Mouse (Mus musculus): ENCODE measurements around the gene Slc39a2. TPM values are rescaled to one million over a fixed set of nuclear protein-coding genes. Genes with fewer than 3 reads are reported as not detected.
"Not testable (repeated sequence)": the region's sequence is repeated elsewhere in the genome, so short reads cannot be mapped to it uniquely, and the experiment has no call there.

Slc39a2 gene
- 0.51 and 0.77 TPM in 2 replicates for polyA plus RNA-seq (2012; rRNA removed)

DNA sequence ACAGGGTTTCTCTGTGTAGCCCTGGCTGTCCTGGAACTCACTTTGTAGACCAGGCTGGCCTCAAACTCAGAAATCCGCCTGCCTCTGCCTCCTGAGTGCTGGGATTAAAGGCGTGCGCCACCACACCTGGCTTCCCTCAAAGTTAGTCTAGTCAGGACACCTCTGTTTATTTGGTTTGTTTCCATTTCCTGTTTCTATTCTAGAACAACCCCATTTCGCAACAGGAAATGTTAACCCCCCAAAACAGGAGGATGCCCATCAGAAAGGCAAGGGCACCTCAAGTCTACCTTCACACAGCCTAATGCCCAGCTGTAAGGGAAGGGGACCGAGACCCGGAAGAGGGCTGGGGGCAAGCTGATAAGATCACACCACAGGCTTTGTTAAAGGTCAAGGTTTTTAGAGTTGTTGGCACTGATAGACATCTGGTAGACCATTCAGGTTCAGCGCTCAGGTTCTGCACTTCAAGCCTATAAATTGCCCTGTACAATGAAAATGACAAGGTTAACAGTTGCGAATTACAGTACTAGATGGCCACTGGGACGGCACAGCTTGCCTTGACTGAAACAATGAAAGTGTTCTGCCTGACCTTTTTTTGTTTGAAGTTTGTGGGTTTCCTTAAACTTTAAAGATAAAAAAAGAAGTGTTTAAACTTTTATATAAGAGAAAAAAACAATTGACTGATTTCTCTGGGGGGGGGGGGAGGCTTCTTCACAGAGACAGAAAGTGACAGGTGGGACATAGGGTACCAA lies at the start of gene Slc39a2:
Slc39a2 (plus strand) TSS at position 699 of the 749 bp plus-strand sequence.
- no peak for DNase-seq (ENCODE audit: low read depth)

DNA sequence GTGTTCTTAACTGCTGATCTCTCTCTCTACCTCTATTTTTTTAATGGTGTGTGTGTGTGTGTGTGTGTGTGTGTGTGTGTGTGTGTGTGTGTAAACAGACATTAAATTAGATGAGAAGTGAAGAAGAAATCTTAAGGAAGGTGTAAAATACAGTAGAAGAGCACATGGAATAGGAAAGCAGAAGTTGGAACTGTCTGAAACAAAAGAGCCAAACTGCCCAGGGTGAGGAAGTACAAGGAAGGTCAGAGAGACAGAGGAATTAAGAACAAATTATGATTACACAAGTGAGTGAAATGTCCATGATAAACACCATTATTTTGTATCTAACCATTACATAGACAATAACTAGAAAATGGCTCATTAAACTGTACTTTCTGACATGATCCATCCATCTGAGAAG lies 48.8 kb upstream of the Slc39a2 start:
- DNase-seq (ENCODE audit: low read depth) = no peak

DNA sequence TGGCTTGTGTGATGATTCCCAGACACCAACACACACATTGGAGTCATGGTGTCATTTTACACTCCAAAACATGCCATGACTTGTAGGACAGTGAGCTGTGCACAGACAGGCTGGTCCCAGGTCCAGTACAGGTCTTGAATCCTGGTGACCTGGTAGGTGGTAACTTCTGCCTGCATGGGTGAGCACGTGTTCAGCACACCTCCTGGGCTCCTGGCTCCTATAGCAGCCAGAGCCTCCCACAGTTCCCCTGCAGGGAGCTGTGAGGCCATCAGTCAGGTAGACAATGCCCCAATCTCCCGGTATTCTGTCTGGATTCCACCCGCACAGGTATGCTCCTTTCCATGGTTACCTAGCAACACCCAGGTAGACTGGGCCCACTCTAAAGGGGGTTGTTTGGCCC lies 46.1 kb upstream of the Slc39a2 start:
- DNase-seq (ENCODE audit: low read depth) = no peak

DNA sequence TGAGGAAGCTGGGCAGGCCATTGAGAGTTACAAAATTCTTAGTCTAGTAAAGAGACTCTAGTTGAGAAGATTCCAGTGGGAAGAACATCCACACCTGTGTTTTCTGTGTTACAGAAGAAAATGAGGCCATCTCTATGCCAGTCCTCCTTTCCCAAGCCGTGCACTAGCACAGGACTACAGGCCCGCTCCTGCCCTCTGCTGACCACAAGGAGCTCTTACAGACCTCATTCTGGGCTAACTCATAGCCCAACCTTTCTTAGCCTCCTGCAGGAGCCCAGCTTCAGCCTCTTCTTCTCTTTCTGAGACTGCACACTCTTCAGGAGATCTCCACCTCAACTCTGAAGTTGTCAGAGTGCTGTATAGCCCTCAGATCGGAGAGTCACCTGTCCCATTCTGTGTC lies 41.7 kb upstream of the Slc39a2 start:
- DNase-seq (ENCODE audit: low read depth) = not testable (repeated sequence)

DNA sequence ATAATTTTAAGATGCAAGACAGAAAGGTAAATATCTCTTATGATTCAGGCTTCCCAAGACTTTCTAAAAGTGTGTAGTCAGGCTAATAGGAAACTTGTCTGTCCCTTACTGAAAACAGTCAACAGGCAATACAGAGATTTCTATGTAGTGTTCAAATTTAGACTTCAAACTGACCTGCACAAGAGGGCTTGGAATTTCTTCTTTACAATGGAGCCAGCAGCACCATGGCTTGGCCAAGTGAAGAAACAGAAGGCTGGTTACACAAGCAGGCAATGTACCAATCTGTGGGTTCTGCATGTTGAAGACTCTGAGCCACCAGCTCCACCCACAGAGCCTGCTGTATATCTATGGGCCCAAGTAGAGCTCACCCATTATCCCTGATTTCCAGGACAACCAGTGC lies 39.3 kb upstream of the Slc39a2 start, which contains the start of gene Ear6:
Ear6 (plus strand) TSS at position 301 of the 400 bp plus-strand sequence.
- no peak for DNase-seq (ENCODE audit: low read depth)

DNA sequence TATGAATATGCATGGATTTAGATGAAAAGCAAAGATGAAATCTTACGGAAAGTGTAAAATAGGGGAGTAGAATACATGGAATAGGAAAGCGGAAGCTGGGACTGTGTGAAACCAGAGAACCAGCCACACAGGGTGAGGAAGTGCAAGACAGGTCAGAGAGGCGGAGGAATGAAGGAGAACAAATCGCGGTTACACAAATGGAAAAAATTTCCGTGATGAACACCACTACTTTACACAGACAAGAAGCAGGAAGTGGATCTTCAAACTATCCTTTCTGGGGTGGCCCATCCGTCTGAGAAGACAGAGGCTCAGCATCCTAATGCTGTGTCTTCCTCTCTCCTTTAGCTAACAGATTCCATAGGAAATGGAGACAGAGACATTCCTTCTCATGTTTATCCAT lies 37.4 kb upstream of the Slc39a2 start:
- not testable (repeated sequence) for DNase-seq (ENCODE audit: low read depth)

DNA sequence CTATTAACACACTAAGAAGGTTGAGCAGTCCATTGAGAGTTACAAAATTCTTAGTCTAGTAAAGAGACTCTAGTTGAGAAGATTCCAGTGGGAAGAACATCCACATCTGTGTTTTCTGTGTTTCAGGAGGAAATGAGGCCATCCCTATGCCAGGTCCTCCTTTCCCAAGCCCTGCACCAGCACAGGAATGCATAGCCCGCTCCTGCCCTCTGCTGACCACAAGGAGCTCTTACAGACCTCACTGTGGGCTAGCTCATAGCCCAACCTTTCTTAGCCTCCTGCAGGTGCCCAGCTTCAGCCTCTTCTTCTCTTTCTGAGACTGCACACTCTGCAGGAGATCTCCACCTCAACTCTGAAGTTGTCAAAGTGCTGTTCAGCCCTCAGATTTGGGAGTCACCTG lies 29.1 kb upstream of the Slc39a2 start:
- not testable (repeated sequence) for DNase-seq (ENCODE audit: low read depth)

DNA sequence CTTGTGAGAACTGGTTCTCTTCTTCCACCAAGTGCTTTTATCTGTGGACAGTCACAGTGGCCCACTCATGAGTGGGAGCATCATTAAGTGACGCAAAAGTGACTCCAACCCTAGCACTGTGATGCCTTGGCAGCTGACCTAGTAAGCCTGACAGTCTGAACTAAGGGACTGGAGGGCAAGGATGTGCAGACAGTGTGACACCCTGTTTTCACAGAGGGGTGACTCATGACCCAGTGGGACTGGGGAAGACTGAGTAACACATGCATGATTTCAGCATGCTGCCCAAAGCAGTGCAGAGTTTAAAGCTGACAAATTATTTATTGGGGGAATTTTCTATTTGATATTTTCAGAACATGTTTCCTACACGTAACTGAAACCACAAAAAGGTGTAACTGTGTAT lies 21.9 kb upstream of the Slc39a2 start:
- no peak for DNase-seq (ENCODE audit: low read depth)

DNA sequence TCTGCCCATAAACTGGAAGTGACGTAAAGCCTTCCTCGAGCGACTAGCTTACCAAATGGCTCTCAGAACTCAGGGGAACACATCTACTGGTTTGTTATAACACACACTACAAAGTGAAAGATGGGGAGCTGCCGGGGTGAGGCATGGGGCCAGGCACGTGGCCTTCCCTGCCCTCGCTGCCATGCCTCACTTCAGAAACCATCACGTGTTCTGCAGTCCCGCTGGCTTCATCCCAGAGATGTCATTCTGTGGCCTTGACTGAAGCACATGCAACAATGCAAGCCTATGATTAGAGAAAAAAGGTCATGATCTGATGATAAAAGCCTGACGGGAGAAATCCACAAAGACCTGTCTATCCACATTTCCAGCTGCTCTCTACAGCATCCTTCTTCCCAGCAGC lies 20.9 kb upstream of the Slc39a2 start:
- DNase-seq (ENCODE audit: low read depth) = no peak

DNA sequence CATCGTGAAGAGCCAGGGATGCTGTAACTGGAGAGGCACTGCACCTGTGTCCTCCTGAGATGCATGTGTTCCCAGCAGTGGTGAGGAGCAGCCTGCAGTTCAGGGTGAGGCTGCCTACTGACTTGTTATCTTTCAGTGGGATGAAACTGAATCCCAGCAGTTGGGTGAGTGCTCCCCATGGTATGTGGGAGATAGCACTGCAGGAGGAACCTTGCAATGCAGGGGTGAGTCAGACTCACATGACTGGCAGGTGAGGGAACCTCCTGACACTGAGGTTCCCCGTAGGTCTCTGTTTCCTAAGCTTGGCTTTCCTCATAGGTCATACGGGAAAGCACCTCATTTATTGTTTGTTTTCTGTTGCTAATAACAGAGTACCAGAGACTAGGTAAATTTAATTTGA lies 15.2 kb upstream of the Slc39a2 start:
- no peak for DNase-seq (ENCODE audit: low read depth)

DNA sequence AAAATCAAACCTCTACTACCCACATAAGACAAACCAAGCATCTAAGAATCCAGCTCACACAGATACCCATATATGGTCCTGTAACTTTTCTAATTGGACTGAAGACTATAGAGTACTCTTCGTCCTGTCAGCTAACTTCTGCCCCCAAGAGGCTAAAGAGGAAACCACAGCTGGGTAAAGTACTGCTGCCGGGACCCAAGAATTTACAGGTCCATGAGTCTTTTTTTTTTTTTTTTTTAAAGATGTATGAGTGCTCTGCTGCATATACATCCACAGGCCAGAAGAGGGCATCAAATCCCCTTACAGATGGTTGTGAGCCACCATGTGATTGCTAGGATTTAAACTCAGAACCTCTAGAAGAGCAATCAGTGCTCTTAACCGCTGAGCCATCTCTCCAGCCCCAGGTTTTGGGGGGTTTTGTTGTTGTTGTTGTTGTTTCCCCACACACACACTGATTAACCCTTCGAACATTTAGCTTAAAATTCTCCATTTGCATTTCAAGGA lies 9.1 kb upstream of the Slc39a2 start:
- DNase-seq (ENCODE audit: low read depth) = no peak

DNA sequence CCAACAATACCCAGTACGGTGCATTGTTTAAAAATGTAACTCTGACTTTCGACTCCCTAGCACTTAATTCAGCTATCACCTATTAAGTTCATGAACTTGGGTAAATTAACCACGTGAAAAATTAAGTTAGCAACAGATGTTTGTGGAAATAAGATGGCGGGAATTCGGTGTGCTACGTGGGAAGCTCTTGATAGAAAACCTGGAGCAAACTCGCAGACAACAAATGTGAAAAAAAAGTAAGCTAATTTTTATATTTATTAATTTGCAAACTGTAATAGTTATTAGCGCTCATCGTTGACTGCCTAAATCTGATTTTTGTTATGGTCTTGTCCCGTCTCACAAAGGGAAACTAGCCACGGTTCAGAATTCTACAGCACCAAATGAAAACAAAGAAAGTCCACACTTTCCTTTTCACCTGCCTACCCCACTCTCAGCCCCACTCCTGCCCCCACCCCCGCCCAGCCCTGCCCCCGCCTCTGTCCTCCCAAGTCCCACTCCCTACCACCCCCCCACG lies 8.6 kb upstream of the Slc39a2 start:
- no peak for DNase-seq (ENCODE audit: low read depth)

DNA sequence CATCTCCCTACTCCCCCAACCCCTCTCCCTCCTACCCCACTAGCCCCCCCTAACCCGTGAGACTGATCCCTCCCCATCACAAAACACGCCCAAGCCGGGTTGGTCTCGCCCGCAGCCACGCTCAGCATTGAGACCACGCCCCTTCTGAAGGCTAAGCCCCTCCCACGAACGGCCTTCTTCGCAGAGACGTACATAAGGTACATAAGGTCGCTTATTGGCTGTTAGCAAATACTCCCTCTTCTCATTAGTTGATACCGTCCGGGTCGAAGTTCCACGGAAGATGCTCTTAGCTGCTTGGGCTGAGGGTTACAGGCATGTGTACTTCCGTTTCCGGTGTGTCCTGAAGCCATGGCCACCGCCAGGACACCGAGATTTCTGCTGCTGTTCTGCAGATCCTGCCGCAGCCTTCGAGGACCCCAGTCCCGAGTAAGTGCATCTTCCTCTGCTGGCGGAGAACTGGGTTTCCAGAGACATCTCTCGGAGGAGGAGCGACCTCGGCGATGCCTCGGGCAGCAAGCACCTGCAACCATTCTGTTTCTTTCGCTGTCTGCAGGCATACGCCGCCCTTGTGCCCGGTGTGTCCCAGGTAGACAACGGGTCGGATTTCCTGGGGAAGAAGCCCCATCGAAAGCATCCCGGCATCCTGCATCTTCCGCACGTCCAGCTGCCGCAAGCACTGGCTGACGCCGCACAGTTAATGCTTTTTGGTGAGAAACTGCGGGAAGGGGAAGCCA lies 7.9 kb upstream of the Slc39a2 start, which contains the start of gene Mettl17:
Mettl17 (plus strand) TSS at position 245 of the 734 bp plus-strand sequence.
- DNase-seq (ENCODE audit: low read depth) = peak; percentile 85

DNA sequence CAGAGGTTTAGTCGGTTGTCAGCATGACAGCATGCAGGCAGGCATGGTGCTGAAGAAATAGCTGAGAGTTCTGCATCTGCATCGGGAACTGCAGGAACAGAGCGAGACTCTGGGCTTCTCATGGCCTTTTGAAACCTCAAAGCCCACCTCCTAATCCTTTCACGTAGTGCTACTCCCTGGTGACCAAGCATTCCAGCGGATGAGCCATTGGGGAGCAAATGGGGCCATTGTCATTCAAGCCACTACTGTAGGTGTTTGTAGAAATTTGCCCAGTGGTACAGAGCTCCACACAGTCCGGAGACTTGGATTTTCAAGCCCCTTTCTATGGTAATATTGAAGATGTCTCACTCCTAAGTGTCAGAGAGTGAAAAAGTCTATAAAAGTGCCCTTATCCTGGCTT lies 6.6 kb upstream of the Slc39a2 start:
- no peak for DNase-seq (ENCODE audit: low read depth)

DNA sequence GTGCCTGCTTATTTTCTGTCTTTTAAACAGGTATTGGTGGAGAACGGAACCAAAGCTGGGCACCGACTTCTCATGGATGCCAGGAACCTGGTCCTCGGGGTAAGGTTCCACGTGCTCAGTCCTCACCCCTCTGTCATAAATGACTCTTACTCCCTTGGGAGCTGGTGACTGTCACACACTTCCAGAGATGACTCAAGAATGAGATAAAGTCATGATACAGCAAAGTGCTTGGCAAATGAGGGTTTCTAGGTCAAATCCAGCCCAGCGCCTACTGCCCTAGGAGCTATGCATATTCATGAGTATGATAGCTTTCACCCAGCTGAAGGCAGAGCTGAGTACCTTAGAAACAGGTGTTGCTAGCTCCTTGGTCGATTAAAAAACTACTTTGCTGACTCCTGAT lies 2.9 kb upstream of the Slc39a2 start:
- no peak for DNase-seq (ENCODE audit: low read depth)

DNA sequence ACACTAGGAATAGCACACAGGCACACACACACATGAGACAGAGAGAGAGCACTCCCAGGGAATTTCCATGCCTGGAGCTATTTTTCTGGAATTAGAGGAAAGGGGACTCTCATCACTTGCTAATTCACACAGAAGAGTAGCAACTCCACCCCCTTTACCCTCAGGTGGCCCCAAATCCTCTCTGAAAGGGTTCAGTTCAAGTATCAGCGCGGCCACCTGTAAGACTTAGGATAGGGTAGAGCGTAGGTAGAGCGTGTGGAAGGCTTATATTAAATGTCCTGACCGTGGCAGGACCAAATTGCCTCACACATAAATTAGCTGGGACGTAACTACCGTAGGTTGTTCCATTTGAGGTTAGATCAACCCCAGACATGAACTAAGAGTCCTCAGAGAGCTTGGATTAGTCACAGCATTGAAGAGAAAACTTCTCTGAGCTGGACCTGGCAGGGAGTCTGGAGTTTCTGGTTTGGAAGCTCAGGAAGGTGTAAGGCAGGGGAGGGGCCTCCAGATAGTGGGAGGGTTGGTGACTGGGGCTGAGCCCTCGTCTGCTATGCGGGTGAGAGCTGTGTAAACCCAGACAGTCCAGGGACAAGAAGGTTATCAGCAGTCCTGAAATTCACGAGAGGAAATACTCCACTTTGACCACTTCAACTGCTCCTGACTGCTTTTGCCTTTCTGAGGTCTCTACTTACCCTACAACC lies 555 bp downstream of the Slc39a2 start:
- DNase-seq (ENCODE audit: low read depth) = peak; percentile 88

DNA sequence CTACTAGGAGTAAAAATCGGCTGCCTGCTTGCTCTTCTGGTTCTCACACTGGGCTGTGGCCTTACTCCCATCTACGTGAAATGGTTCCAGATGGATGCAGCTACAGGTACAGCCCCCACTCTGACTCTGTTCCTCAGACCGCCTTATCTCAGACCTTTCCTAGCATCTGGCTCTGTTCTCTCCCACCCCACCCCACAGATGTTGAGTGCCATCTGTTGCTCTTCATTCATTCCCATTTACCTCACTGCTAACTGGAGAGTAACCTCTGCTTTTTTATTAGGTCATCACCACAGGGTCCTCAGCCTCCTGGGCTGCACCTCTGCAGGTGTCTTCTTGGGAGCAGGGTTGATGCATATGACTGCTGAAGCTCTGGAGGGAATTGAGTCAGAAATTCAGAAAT lies 1.1 kb downstream of the Slc39a2 start:
- DNase-seq (ENCODE audit: low read depth) = no peak

DNA sequence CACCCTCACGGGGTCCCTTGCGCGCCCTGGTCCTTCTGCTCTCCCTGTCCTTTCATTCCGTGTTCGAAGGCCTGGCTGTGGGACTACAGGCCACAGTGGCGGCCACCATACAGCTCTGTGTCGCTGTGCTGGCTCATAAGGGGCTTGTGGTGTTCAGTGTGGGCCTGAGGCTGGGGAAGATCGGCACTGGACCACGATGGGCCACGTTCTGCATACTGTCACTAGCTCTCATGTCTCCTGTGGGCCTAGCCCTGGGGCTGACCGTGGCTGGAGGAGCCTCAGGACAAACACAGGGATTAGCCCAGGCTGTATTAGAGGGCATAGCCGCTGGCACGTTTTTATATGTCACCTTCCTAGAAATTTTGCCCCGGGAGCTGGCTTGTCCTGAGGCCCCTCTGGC lies 2.4 kb downstream of the Slc39a2 start:
- DNase-seq (ENCODE audit: low read depth) = no peak

DNA sequence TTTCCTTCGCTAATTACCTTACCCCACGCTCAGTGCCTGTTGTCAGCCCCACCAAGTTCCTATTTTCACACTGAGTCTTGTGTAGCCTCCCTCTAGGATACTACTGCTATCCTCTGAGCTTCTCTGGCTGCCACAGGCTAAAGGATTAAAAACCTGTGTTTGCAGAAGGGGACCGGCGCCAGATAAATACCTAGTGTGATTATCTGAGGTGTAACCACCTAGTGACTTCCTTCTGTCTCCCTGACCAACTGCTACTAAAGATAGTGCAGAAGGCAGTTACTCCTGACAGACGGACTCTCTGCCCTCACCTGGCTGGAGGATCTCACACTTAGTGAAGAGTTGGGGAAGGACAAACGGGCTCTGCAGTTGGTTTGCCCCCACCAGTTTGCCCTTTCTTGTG lies 3.3 kb downstream of the Slc39a2 start:
- no peak for DNase-seq (ENCODE audit: low read depth)

DNA sequence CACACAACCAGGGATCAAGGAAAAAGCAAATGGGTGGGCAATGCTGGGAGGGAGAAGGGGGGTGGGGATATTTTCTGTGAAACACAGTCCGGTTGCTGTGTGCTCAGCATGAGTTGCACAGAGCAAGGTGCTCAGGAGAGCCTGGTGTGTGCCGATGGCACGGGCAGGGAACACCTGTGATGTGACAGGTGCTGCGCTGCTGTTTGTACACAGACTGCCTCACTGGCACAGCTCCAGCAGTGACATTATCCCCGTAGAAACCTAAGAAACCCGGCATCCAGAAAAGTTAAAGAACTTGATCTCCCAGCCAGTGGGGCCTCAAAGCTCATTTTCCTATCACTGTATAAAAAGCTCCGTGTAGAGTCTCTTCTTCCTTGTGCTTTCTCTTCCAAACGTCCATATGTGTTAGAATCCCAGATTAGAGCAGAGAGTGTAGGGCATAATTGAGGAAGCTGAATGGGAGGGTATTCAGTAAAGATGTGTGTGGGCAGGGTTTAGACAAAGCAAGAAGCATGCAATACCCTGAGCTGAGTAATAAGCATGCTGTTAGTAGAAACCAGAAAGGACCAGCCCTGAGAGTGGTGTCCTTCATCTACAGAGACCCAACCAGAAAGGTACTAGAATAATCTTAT lies 4.0 kb downstream of the Slc39a2 start:
- DNase-seq (ENCODE audit: low read depth) = no peak

DNA sequence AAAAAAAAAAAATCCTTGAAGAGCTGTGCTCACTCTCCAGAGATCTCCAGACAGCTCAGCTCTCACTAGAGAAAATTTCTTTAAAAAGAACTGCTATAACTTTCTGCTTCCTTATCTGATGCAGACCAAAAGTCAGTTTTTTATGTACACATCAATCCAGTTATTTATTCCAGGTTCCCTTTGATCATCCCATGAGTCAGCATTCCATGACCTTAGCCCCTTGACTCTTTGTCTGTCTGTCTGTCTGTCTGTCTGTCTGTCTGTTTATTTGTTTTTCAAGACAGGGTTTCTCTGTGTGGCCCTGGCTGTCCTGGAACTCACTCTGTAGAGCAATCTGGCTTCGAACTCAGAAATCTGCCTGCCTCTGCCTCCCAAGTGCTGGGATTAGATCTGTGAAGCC lies 6.7 kb downstream of the Slc39a2 start:
- DNase-seq (ENCODE audit: low read depth) = no peak
